Mouse (Mus musculus) c-Kit-negative CD71-positive TER-119-positive erythroid progenitor cells, embryonic 14.5 days (primary cell): ENCODE measurements around the gene Sox5.

Experiments
- DNase-seq: peaks from one replicate; pipeline ENCODE4 v3.0.0-alpha.2; 2013; ENCODE audit warnings: low read depth, low spot score

Gene Sox5

GRCm38 (mm10) chr6:144336789-144337188, 445.0 kb downstream of the Sox5 start:
- DNase-seq: no peak

DNA sequence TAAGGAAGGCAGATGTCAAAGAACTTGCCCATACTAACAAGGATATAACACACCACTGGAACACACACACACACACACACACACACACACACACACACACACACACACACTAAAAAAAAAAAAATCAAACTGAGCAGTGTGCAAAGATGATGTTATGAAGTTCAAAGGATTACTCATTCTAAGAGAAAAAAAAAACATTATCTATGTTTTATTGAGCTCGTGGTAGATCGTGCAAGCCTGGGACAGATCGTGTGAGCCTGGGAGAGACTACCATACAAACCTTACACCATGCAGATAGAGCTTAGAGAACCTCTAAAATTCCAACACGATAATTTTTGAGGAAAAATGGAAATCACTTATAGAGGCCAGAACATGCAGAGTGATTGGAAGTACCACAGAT, 448.6 kb downstream of the Sox5 start:
- DNase-seq: no peak

- no peak for DNase-seq
These were observed 449.8 kb downstream of the Sox5 start for GRCm38 (mm10) chr6:144332027-144332426.

- DNase-seq: no peak
These were observed 452.4 kb downstream of the Sox5 start for GRCm38 (mm10) chr6:144329311-144329930.

GRCm38 (mm10) chr6:144328779-144329178, 453.0 kb downstream of the Sox5 start:
- DNase-seq: no peak

GRCm38 (mm10) chr6:144326817-144327216, 455.0 kb downstream of the Sox5 start:
- no peak for DNase-seq

DNA sequence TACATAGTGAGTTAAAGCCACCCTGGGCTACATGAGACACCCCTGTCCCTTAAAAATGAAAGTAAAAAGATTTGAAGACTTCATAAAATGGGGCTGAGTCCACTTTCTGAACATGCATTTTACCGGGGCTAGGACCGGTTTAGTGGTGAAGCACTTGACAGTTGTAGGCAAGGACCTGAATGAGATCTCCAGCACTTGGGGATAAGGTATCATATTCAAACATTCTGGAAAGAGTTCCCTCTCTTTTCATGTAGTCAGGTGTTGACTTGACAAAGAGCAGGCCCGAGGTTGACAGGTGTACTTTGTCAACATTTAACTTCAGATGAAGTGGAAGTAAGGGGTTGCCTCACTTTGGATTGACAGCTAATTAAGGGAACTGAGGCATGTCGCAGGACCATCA, 458.4 kb downstream of the Sox5 start:
- DNase-seq: no peak

DNA sequence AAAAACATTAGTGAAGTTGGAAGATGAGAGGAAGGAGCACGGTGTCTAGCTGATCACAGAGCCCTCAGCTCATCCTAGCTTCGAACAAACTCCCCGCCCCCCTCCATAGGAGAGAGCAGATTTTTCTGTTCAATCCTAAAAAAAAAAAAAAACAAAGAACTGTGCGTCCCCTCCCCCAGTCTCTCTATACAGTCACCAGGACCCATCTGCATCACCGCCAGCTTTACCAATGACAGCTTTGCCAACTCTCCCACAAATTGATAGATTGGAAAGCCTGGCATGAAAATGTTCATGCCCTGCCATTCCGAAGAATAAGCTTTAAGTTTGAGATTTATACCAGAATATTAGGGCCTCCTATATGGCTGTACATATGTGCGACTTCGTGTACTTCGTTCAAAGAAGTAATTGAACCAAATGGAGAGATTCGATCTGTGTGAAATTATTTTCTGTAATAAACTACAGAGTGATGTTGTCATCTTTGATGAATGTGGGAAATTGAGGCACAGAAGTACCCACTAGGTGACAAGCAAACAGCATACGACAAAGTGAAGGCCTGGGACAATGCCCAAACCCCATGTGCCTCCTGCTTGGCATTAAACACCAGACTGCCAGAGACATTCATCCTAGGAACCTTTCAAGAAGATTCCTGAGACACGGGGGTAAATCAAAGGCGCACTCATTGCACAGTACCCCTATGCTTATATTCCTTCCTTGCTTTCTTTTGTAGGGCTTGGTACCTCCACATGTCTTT, 459.3 kb downstream of the Sox5 start:
- no peak for DNase-seq

GRCm38 (mm10) chr6:144320327-144320726, 461.4 kb downstream of the Sox5 start:
- DNase-seq: no peak

- DNase-seq: no peak
These were observed 462.1 kb downstream of the Sox5 start for GRCm38 (mm10) chr6:144319717-144320116.

DNA sequence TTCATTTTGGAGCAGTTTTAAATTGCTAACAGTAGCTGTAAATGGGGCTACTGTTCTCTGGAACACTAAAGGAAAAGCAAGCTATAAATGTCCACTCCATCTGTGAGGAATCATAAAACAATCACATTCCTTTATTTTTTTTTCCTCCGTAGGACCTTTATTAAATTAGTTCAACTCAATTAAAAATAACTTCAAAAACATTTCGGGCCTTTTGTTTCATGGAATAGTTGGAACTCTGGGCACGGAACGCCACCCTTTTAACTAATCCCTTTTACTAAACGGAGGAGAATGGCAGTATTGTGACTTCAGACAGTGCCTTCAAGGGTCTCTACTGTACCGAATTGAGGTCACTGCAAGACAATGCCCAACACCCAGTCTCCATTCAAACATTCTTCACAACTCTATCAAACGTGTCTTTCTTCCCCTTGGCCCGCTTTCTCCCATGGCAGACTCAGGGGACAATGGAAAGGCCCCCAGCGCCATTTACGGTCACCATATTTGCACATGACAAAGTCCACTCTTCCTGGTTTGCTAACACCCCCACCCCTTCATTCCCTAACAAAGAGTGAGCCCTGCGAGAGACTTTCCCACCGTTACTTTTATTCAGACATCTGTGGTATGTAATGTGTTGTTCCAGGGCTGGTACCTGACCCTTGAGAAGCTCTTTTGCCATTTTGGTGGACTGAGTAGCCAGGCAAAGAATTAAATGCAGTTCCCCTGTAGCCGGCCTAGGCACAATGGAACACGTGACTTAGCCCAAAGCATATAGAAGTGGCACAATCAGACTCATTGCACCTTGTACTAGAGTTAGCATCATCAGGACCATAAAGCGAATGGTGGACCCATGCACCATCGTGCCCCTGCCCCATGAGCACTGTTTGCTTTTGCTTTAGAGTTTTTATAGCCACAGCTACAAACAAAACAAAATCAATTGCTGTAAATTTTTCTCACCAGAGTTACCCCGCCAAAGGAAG, 468.7 kb downstream of the Sox5 start:
- DNase-seq: no peak

GRCm38 (mm10) chr6:144312282-144312780, 469.4 kb downstream of the Sox5 start:
- DNase-seq: no peak

DNA sequence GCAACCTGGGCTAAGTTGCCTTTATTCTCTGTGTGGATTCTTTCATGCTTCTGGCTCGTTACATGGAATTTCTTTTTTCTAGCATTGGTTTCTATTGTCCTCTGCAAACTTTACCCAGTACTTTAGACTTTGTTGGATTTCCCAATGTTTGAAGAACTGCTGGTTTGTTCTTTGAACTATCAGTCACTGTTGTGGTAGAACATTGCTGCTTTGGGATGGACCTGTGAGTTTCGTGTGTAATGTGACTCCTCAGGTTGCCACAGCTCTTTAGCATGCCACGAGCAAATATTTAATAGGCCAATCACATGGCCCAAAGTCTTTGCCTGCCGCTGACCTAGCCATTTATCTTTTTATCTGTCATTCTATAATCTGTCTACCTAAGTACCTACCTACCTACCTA, 470.0 kb downstream of the Sox5 start:
- no peak for DNase-seq

DNA sequence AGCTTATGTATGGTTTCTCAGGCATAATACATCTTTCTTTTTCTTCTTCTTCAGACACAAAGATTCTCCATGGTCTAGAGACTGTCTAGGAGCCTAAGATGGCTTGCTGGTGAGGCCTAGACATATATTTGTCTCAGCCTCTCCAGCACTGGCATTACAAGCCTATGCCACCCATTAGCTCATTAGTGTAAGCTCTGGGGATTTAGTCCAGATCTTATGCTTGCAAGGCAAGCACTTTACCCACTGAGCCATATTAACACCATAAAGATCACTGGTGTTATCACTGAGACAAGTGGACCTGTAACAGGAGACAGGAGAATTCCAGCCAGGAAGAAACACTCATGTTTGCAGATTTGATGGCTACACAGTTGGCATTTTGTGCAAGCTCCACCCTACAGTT, 472.6 kb downstream of the Sox5 start:
- DNase-seq: no peak

DNA sequence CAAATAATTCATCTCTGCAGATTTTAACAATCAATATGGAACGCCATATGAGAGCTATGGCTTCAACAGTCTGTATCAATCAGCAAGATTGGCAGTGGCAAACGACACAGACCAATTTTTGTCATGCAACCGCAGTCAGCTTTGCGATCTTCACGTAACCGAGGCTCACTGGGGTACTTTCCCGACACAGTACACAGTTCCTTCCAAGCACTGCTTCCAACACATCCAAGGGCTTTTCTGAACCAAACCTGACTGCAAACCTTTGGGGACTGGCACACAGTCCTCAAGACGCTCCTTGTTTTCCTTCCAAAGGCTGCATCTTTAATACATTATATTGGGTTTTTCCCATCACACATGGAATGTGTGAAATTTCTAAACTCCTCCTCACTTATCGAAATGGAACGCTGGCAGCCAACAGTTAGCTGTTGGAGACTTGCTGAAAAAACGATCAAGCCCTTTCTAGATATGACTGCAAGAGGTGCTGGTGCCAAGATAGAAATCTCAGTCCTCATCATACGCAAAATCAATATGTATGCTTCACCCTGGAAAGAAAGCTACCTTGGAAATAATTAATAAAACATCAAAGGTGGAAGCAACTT, 474.1 kb downstream of the Sox5 start:
- no peak for DNase-seq

- no peak for DNase-seq
These were observed 479.0 kb downstream of the Sox5 start for GRCm38 (mm10) chr6:144302823-144303222.

DNA sequence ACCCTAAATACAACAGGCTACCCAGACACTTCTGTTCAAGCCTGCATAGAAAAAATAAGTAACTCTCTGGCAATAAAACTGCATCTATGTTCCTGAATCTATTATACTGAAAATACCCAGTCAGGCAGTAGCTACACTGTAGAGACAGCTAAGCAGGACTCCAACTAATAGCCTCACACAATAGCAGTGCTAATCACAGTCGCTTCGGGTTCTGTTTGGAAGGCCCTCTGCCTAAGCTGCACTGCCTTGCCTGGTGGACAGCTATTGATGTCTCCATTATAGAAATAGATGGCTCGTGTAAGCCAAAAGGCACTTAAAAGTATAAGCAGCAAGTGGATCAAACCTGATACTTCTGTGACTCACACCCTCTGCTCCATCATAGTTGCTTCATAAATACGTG, 480.7 kb downstream of the Sox5 start:
- no peak for DNase-seq

GRCm38 (mm10) chr6:144299503-144299858, 482.3 kb downstream of the Sox5 start:
- no peak for DNase-seq

GRCm38 (mm10) chr6:144298641-144299502, 482.9 kb downstream of the Sox5 start:
- no peak for DNase-seq

- no peak for DNase-seq
These were observed 483.9 kb downstream of the Sox5 start for GRCm38 (mm10) chr6:144297846-144298245.

DNA sequence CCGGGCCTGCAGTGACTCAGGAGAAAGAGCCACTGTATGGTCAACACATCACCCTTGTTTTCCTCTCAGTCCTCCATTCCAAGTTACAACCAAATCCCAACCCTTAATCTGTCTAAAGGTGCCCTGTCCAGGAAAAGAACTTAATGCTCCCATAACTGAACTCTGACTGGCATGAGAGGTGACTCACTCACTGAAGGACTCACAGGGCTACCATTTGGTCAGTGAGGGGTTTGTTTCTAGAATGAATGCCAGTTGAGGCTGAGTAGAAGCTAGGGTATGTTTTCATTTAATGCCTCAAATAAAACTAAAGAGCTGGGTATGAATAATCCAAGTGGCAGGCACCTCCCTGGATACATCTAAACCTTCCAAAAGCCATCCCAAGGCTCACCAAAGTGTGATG, 484.6 kb downstream of the Sox5 start:
- no peak for DNase-seq
